Mouse (Mus musculus) frontal cortex, postnatal 14 days (tissue): ENCODE measurements around the gene Olfr508.
"Not testable (repeated sequence)": the region's sequence is repeated elsewhere in the genome, so short reads cannot be mapped to it uniquely, and the experiment has no call there.

Source experiments
- DNase-seq, 2 experiments: peaks; one replicate each; pipeline ENCODE4 v3.0.0; 2022; ENCODE audit warnings: low spot score in 2 of 2

Gene Olfr508

DNA sequence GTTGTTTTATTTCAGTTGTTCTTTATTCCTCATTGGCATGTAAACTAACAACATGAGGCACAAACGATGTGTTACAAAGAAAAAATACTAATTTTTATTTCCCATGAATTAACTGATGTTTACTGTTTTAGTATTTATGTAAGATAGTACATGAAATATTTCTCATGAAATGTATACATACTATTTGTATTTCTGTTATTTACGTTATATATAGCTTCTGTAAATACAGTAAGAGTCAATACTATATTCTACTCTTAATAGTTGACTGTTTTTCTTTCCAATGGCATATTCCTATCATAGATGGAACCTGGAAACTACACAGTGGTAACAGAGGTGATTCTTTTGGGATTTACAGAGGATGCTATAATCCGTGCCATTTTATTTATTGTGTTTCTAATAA lies at the start of gene Olfr508:
Gene Olfr508, plus strand, starts transcription at position 301 of the 400 bp plus-strand sequence.
- no peak for DNase-seq

DNA sequence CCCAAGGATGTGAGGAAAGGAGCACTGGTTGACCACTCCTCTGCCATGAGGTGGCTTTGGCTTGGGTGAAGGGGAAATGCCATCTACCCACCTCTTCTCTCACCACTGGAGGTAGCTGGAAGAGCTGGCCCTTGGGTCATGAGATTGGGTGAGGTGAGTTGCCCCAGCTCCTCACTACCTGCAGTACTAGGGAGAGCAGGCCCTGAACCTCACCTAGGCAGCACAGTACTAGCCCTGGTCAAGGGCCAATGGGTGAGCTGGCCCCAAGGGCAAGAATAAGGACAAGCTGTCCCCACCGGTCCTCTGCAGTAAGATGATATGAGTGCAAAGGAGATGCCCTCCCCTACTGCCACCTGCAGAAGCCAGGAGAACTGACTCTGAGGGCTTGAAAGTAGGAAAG lies 40.0 kb upstream of the Olfr508 start:
- DNase-seq: no peak

DNA sequence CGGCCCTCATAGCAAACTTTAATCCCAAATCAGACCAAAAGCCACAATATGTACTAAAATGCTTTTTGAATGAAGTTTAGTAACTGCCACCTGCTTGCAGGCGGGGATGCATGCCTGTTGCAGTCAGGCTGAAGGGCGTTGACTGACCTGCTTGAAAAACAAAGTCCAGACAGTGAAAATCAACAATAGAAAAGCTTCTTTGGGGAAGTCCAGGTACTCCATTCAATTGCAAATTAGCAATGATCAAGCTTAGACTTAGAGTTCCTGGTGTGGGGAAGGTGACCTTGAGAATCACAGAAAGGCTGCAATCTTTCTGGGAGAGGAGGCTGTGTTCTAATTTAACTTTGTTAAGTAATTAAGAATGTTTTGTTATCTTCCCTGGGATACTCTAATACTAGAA lies 27.9 kb upstream of the Olfr508 start:
- not testable (repeated sequence) for DNase-seq

DNA sequence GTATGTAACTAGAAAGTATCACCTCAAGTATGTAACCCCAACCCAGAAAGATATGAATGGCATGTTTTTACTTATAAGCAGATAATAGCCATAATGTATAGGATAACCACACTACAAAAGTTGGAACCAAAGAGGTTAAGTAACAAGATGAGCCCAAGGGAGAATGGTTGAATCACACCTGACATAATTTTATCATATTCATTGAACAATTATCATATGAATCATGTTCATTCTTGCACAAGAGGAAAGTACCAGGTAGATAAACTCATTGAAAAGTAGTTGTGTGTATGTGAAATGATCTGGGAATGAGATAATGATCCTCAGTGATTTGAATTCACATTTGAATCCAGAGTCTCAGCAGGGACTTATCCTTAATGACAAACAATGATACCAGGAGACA lies 19.3 kb upstream of the Olfr508 start, which contains the start of gene Olfr506:
Gene Olfr506, plus strand, starts transcription at position 301 of the 400 bp plus-strand sequence.
- DNase-seq: no peak

DNA sequence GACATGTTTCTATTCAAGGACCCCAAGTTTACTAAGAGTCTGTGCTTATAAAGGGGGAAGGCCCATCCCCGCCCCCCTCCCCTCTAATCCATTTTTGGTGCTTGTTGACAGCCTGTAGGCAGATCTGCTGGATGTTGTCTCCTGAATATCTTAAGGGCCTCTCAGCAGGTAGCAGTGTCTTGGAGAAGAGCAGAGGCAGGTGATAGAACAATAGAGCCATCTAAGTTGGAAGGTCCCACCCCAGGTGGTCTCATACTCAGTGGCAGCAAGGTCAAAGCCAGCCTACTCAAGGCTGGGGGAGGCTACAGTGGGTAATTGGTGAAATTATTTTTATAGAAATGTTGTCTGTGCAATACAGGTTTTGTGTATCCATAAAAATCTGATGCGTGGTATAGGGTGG lies 15.7 kb upstream of the Olfr508 start:
- no peak for DNase-seq

DNA sequence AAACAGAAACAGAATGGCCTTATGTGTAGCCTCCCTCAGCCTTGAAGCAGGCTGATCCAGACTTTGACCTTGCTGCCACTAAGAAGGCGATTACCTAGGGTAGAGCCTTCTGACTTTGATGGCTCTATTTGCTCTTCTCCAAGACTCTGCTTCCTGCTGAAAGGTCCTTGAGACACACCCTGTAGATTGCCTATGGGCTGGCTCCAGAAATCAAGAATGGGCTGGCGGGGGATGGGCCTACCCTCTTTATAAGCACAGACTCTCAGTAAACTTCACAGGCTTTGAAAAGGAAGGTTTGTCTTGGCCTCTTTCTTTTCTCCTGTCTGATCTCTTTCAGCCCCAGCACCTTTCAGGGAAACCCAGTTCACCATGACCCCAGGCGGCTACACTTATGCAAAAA lies 13.0 kb upstream of the Olfr508 start:
- not testable (repeated sequence) for DNase-seq

DNA sequence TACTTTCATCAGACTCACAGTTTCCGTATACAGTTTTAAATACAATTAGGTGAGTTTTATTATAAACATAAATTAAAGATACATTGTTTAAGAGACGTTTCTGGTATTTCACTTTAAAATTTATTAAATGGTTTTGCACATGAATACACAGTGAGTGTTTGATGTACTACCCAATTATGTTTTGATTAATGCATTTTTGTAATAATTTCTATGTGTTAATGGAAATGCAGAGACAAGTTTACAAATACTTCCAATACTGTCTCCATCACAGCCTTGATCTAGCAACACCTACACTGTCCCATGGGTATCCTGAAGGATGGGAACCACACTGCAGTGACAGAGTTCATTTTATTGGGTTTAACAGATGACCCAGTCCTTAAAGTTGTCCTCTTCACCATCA lies 8.3 kb upstream of the Olfr508 start, which contains the start of gene Olfr507:
Gene Olfr507, plus strand, starts transcription at position 301 of the 400 bp plus-strand sequence.
- DNase-seq: no peak

DNA sequence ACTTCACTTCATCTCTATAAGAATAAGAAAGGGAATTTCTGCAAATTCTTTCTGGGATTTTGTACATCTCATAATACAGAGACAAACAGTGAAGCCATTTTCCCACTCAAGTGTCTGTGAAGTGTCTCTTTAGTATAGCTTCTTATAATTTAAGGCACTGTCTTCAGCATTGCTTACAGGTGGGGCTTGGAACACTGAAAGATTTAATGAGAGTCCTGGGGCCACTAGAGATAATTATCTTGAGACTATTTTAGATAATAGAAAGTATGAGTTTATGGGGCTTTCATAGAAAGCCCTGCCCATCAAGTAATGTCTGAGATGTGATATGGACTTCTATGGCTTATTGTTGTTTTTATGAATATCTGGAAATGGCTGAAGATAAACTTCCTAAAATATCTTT lies 22.0 kb downstream of the Olfr508 start, which contains the start of gene Olfr509:
Gene Olfr509, minus strand, starts transcription at position 101 of the 400 bp plus-strand sequence.
- DNase-seq: no peak

DNA sequence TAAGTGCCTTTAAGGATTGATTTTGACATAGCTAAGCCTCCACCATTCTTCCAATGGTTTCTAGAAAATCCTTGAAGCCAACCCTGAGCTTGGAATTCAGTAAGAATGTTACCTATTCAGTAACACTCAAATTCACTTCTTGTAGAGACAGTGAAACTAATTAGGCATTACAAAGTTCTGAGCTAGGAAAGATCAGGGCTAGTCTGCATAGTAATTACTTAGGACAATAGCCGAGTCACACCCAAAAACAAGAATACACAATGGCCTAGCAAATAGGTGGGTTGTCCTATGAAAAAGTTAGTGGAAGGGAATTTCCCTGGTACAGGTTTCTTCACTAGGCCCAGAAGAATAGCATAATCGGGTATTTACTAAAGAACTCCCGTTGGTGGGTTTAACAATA lies 32.6 kb downstream of the Olfr508 start:
- DNase-seq: no peak

DNA sequence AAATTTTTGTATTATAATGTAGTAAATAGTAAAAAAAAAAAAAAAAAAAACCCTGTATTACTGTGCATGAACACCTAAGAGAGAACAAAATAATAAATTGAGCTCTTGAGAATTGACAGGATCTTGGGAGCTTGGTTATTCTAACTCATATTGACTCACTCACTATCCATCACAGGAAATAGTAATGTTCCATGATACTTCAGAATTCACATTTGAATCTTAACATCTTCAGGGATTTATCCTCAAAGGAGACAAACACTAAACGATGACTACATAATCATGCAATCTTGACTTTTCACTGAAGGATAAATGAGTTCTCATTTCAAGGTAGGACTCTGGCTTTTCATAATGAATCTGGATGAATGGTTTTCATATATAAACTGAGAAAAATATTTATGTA lies 36.3 kb downstream of the Olfr508 start, which contains the start of gene Olfr510:
Gene Olfr510, plus strand, starts transcription at position 301 of the 400 bp plus-strand sequence.
- DNase-seq: no peak

DNA sequence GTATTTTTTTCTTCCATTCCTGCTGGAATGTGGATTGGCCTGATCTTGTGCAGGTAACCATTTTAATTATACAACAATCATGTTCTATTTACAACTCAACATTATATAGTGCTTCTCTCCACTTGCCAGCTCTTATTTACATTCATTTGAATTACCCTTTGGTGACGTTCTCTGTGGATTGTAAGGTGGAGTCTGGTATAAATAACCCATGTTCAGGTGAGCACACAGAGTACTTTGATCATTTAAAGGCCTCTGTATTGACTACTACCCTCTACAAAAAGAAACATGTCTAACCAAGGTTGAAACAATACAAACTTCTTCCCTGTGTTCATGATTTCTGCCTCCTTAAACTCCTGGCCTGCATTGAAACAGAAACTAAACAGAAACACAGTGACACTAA lies 41.3 kb downstream of the Olfr508 start:
- no peak for DNase-seq

DNA sequence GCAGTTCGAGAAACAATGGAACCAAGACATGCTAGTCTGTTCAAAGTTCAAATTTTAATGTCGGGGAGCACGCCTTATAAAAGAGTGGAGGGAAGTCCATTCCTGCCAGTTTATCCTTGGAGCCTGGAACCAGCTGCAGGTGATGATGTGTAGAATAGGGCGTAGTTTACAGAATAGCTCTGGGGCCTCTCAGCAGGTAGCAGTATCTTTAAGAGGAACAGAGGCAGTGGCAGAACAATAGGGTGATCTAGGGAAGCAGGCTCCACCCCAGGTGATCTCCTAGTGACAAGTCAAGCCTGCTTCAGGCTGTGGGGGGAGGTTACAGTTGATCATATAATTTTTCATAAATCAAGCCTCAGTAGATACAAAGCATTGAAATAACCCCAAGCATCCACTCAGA lies 49.1 kb downstream of the Olfr508 start:
- no peak for DNase-seq
